Mouse (Mus musculus): Measurements from ENCODE around the gene Stat4.

GRCm38 (mm10) chr1:51979048-51979447 is 7.9 kb upstream of the Stat4 start:
- no peak for TF ChIP-seq POLR2A (IDR thresholded peaks at IDR 0.05; ENCODE audit: low read depth, low read length)
- TF ChIP-seq CTCF (conservative IDR thresholded peaks at IDR 0.05; ENCODE audit: insufficient read depth, insufficient read length, low read depth, low read length) = no peak
